Mouse (Mus musculus) bone marrow macrophage, adult 2 months (primary cell): ENCODE results near the gene Olfr1357. TPM values are rescaled to one million over a fixed set of nuclear protein-coding genes. Genes with fewer than 3 reads are reported as not detected.

Source experiments
- H3K27ac ChIP-seq: 2 replicates; pipeline ENCODE4 v1.5.1; 2012; ENCODE audit warnings: low read depth, low read length; ENCODE audit not compliant: insufficient read depth
- H3K4me1 ChIP-seq: 2 replicates; pipeline ENCODE4 v1.6.1; 2012; ENCODE audit warnings: low read length; ENCODE audit not compliant: control insufficient read depth, insufficient read depth
- H3K4me3 ChIP-seq: 2 replicates; pipeline ENCODE4 v1.5.1; 2012; ENCODE audit warnings: mild to moderate bottlenecking, low read length, moderate library complexity; ENCODE audit not compliant: insufficient read depth
- CTCF ChIP-seq: IDR thresholded peaks from 2 replicates; pipeline ENCODE4 v1.5.1; 2012; ENCODE audit warnings: low read depth, mild to moderate bottlenecking, low read length, moderate library complexity
- POLR2A ChIP-seq: IDR thresholded peaks from 2 replicates; pipeline ENCODE4 v1.6.1; 2012; ENCODE audit warnings: mild to moderate bottlenecking, low read depth, low read length, borderline replicate concordance
- polyA plus RNA-seq: library from polyadenylated mRNA; stranded (reverse); fragments of >200 nt; gene quantifications from 2 replicates; pipeline ENCODE4 v1.2.4, GENCODE M21; 2012; ENCODE audit not compliant: missing spikeins, insufficient read depth, insufficient read length

Gene Olfr1357
- polyA plus RNA-seq, 1 experiment: not detected

- H3K4me1 ChIP-seq: no peaks in the 10 kb centered on the region
- TF ChIP-seq CTCF (no peak), POLR2A (no peak)
- H3K4me3 ChIP-seq: no peak overlapping the region
- H3K27ac ChIP-seq: no peak overlapping the region
These were observed 23.7 kb downstream of the Olfr1357 start for GRCm38 (mm10) chr10:78594157-78594556.

- TF ChIP-seq CTCF: no peak
- no peak for TF ChIP-seq POLR2A
- Histone ChIP-seq H3K27ac (no peak overlapping the region), H3K4me1 (no peaks in the 10 kb centered on the region), H3K4me3 (no peak overlapping the region)
These were observed 24.1 kb downstream of the Olfr1357 start for GRCm38 (mm10) chr10:78593736-78594135.

- Histone ChIP-seq H3K27ac (no peak overlapping the region), H3K4me1 (no peaks in the 10 kb centered on the region), H3K4me3 (no peak overlapping the region)
- no peak for TF ChIP-seq CTCF
- no peak for TF ChIP-seq POLR2A
These were observed 25.0 kb downstream of the Olfr1357 start for GRCm38 (mm10) chr10:78592856-78593379.

- Histone ChIP-seq H3K27ac (no peak within 1 kb of the TSS), H3K4me1 (no peaks in the 10 kb centered on the region), H3K4me3 (peak within 1 kb of the TSS; percentile 50)
- TF ChIP-seq CTCF (no peak), POLR2A (no peak)
These were observed 26.2 kb downstream of the Olfr1357 start, which contains the start of gene Syde1 for GRCm38 (mm10) chr10:78591406-78592328. Gene Syde1, minus strand, starts transcription at chr10:78591964.

DNA sequence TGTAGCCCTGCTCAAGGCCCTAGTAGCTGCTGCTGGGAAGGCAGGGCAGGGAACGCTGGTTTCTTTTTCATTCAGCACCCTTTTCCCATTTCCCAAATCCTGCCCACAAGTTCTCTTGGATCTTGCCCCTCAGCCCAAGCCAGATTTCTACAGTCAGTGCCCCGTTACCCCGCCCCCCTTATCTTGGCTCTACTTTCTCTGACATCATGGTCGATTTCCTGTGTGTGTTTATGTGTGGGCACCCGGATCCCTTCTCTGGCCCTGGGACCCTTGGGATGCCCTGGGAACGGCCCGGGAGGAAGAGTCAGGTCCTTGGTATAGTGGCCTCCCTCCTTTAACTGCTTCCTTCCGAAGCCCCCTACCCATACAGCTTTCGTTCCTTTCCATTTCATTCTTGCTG lies 27.1 kb downstream of the Olfr1357 start:
- H3K4me1 ChIP-seq: no peaks in the 10 kb centered on the region
- H3K27ac ChIP-seq: no peak overlapping the region
- no peak for TF ChIP-seq CTCF
- TF ChIP-seq POLR2A: no peak
- H3K4me3 ChIP-seq: no peak overlapping the region

DNA sequence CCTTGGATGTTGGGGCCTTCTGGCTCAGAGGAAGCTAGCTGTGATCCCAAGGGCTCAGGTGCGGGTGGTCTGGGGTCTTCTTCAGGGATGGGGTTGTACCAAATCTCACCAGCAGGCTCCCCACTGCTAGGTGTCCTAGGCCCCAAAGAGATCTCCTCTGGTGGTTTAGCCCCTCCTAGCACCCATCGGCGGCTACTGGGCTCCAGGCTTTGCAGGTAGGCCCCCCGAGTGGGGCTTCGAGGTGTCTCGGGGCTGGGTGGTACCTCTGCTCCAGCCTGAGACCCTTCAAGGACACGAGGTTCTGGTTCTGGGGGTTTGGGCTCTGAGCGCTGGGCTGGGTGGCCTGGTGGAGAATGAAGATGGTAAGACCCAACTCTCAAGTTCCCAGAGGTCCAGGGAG lies 28.0 kb downstream of the Olfr1357 start:
- Histone ChIP-seq H3K27ac (no peak overlapping the region), H3K4me1 (no peaks in the 10 kb centered on the region), H3K4me3 (no peak overlapping the region)
- TF ChIP-seq CTCF (no peak), POLR2A (no peak)

GRCm38 (mm10) chr10:78589291-78589690 lies 28.6 kb downstream of the Olfr1357 start:
- Histone ChIP-seq H3K27ac (no peak overlapping the region), H3K4me3 (no peak overlapping the region), H3K4me1 (no peaks in the 10 kb centered on the region)
- TF ChIP-seq POLR2A (no peak), CTCF (no peak)

GRCm38 (mm10) chr10:78586026-78586425 lies 31.8 kb downstream of the Olfr1357 start:
- Histone ChIP-seq H3K27ac (no peak overlapping the region), H3K4me3 (no peak overlapping the region), H3K4me1 (no peaks in the 10 kb centered on the region)
- TF ChIP-seq POLR2A (no peak), CTCF (no peak)

DNA sequence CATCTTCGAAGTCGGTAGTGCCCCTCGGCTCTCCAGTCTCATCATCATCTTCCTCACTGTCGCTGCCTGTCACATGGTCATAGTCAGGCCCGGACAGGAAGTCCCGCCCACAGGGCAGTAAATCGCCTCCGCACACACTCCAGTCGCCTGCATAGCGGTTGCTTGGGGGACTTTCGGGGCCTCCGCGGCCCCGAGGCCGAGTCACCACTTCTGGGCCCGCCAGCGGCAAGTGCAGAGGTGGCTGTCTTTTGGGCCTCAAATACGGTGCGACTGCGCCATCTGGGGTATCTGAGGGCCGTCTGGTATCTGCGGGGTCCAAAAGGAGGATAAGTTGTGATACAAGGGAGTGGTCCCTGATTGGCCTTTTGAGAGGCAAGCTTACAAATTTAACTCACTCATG lies 32.3 kb downstream of the Olfr1357 start:
- no peaks in the 10 kb centered on the region for H3K4me1 ChIP-seq
- no peak for TF ChIP-seq POLR2A
- no peak for TF ChIP-seq CTCF
- no peak overlapping the region for H3K4me3 ChIP-seq
- H3K27ac ChIP-seq: no peak overlapping the region

GRCm38 (mm10) chr10:78584996-78585395 lies 32.9 kb downstream of the Olfr1357 start:
- Histone ChIP-seq H3K27ac (no peak overlapping the region), H3K4me3 (no peak overlapping the region), H3K4me1 (no peaks in the 10 kb centered on the region)
- no peak for TF ChIP-seq CTCF
- no peak for TF ChIP-seq POLR2A
